Mouse (Mus musculus) c-Kit-positive CD71-negative TER-119-negative erythroid progenitor cells, embryonic 14.5 days (primary cell): Measurements from ENCODE around the gene Hes3.

Experiments used
- DNase-seq: peaks from one replicate; pipeline ENCODE4 v3.0.0-alpha.2; 2013; ENCODE audit warnings: low read depth

The Hes3 gene

DNA sequence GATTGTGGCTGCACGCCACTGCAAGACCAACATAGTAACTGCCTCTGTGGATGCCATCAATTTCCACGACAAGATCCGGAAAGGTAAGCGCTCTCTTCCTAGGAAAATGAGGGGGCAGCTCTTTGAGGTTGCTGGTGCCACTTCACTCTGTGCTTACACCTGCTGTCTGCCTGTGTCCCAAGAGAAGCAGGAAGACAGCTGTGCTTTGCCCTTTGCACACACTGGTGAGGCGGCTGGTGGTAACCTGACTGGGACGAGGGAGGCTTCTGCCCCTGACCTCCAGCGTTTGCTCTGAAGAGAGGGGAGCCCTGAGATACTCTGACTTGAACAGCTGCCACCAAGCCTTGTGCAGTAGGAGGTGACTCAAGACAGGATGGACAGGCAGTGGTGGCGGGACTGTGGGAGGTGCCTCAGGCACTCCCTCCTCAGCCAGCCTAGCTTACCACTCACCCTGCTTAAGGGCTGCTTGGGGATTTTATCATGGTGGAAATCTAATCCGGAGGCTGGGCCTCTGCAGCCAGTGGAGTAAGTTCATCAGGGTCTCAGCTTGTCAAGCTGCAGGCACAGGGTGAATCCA is 38.2 kb downstream of the Hes3 start:
- DNase-seq, result no peak

- no peak for DNase-seq
Measured at GRCm38 (mm10) chr4:152250615-152251014, 40.8 kb downstream of the Hes3 start.

- no peak for DNase-seq
Measured at GRCm38 (mm10) chr4:152247195-152247594, 44.3 kb downstream of the Hes3 start.

DNA sequence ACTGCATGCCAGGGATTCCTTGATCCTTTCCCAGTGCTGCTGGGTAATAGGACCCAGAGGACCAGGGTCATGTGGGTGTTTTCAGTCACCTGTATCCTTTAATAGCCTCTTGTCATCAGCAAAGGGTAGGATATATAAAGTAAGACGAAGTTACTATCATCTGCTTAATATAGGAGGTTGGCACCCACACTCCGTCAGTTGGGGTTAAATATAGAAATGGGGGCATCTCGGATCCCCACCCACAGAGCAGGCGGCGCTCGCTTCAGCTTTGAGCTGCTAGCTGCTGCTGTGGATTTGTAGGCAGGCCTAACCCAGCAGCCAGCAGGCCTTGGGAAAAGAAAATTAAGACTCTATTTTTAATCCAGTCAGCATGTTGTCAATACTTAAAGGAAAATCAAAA is 45.5 kb downstream of the Hes3 start:
- no peak for DNase-seq

DNA sequence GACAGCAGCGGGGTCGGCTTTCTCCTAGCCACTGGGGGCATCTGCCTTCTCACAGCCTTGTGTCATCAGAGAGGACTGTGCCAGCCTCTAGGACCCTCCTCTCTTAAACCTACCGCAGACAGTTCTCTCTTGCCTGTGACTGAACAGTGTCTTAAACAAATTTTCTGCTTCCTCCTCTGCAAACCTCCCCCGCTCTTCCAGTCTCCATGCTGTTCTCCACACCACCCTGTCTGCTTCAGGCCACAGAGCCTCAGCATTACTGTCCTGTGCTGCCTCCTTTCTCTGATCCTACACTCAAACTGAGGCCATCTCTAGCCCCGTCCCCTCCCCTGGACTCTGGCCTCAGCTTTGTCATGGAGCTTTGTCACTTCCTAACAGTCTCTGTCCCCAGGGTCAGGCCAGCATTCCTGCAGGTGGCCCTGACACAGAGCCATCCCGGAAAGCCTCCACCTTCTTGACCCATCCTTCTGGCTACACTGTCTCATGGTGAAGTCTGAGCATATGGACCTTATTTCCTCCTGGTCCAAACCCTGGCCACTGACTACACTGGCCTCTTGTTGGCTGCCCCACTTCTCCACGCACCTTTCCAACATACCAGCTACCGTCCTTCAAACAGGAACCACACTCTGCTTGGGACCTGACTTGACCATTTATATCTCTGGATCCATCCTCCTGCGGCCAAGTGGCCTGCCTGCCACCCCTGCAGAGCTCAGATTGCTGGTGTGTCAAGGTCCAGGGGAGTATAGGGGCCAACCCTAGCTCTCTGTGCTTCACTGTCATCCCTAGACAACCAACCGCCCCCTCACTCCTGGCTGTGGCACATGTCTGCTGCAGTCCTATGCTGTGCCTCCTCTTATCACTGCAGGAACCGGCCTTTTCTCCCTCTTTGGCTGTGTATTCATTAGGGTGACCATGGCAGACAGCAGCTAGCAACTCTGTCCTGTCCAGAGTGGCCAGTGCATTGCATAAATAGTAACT is 46.6 kb downstream of the Hes3 start:
- no peak for DNase-seq

DNA sequence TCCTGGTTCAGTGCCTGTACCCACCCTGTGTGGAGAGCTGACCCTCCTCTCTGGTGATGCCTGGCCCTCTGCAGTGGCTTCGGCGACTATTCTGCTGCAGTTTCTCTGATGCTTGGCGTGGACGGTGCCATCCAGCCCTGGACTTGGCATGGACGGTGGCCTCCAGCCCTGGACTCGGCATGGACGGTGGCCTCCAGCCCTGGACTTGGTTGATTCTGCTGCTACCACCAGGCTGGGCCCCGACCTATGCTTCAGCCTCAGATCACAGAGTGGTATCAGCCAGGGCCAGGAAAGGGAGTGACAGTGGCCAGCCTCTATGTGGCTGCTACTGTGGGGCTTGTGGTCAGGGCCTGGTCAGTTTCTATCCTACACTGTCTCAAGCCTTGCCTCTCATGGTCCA is 47.5 kb downstream of the Hes3 start:
- DNase-seq, result no peak

DNA sequence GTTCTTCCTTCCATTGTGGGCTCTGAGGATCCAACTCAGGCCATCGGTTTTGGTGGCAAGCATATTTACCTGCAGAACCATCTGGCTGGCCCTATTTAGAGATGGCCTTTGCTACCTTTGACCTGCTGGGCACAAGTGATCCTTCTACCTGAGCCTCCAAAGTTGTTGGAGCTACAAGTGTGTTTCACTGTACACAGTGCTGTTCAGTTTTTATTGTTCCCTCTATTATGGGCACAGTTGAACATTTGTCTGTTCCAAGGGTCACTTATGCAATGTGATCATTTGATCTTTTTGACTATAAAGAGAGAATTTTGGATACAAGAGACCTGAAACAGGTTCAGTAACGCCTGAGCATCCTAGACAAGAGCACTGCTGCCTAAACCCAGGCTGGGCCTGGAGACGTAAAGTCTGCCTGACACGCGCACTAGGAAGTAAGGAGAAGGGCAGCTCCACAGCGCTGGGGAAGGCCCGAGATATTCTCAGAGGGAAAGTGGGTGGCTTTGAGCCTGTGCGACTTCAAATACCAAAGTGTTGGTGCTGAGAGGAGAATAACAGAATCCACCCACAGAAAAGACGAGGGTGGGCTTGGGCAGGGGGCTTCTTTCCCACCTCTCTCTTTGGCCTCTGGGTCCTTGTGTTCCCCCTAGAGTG is 48.1 kb downstream of the Hes3 start:
- no peak for DNase-seq

DNA sequence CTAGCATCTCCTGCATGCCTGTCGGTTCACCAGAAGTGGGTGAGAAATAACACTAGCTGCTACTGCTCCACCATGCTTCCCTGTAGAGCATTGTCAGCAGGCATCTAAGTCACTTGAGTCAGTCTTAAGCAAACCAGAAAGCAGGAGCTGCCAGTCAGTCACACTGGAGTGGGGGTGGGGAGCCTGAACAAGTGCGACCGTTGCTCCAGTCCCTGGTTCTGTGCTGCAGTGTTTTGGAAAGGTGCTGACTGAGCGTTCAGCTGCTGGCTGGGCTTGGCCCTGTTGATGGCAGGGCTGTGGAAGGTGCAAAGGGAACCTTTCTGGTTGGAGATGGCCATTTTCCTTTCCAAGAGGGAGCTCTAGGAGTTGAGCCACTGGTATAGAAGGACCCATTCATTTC is 51.5 kb downstream of the Hes3 start:
- no peak for DNase-seq
